23 mouse cellular contexts compared by ENCODE assay signal in genomic region chr4:14163352-14163943, GRCm38 (mm10).
"Had no signal": no experiment of that assay in that cellular context is flagged by ENCODE, and none has a peak within 500 bp of the region (broad histone marks: within the 10 kb centered on the region; RNA-seq: fewer than 3 reads in every experiment).

No protein-coding gene starts in this region.

- H3K36me3 ChIP-seq: heart, embryonic 10.5 days; heart, embryonic 12.5 days; hindbrain, embryonic 13.5 days; hindbrain, embryonic 15.5 days; intestine, embryonic 15.5 days; limb, embryonic 12.5 days; limb, embryonic 15.5 days; liver, embryonic 13.5 days; liver, embryonic 15.5 days had no signal

- DNase-seq: gastrocnemius, adult 2 months; gastrocnemius, postnatal 10 days; gastrocnemius, postnatal 25 days; heart, adult 18-20 months; heart, postnatal 10 days; heart, postnatal 4 days; kidney, adult 18-20 months; kidney, adult 8-10 months; kidney, postnatal 10 days; kidney, postnatal 25 days; liver, embryonic 13.5 days; liver, postnatal 0 days had no signal

- H3K4me1 ChIP-seq: heart, embryonic 10.5 days; heart, embryonic 12.5 days; hindbrain, embryonic 13.5 days; hindbrain, embryonic 15.5 days; intestine, embryonic 15.5 days; limb, embryonic 15.5 days; liver, embryonic 13.5 days; liver, embryonic 15.5 days had no signal

- H3K4me3 ChIP-seq: gastrocnemius, adult 2 months; heart, embryonic 10.5 days; heart, embryonic 12.5 days; hindbrain, embryonic 13.5 days; hindbrain, embryonic 15.5 days; intestine, embryonic 15.5 days; left cerebral cortex, adult 2 months; limb, embryonic 12.5 days; limb, embryonic 15.5 days; liver, embryonic 13.5 days; liver, embryonic 15.5 days had no signal

- H3K27ac ChIP-seq: gastrocnemius, adult 2 months; heart, embryonic 10.5 days; hindbrain, embryonic 13.5 days; hindbrain, embryonic 15.5 days; intestine, embryonic 15.5 days; left cerebral cortex, adult 2 months; limb, embryonic 12.5 days; limb, embryonic 15.5 days; liver, embryonic 13.5 days; liver, embryonic 15.5 days had no signal

- H3K4me2 ChIP-seq: heart, embryonic 12.5 days; hindbrain, embryonic 13.5 days; hindbrain, embryonic 15.5 days; intestine, embryonic 15.5 days; limb, embryonic 12.5 days; limb, embryonic 15.5 days; liver, embryonic 13.5 days; liver, embryonic 15.5 days had no signal

- H3K9me3 ChIP-seq: heart, embryonic 10.5 days; heart, embryonic 12.5 days; hindbrain, embryonic 13.5 days; hindbrain, embryonic 15.5 days; intestine, embryonic 15.5 days; limb, embryonic 12.5 days; limb, embryonic 15.5 days; liver, embryonic 13.5 days; liver, embryonic 15.5 days had no signal

- H3K27me3 ChIP-seq: heart, embryonic 12.5 days; hindbrain, embryonic 13.5 days; hindbrain, embryonic 15.5 days; intestine, embryonic 15.5 days; limb, embryonic 12.5 days; limb, embryonic 15.5 days; liver, embryonic 13.5 days; liver, embryonic 15.5 days had no signal

- ATAC-seq: inflammation-experienced regulatory T-cells, adult 6 months; intestine, embryonic 15.5 days; intestine, postnatal 0 days; liver, postnatal 0 days had no signal

- H3K9ac ChIP-seq: heart, embryonic 12.5 days; hindbrain, embryonic 13.5 days; hindbrain, embryonic 15.5 days; intestine, embryonic 15.5 days; limb, embryonic 12.5 days; limb, embryonic 15.5 days; liver, embryonic 13.5 days; liver, embryonic 15.5 days; liver, postnatal 0 days had no signal
